Mouse (Mus musculus) mature B cell (primary cell): ENCODE measurements around the gene G6pdx.

Source experiments
- in situ Hi-C: fragments of 300-500 bp; cut with MboI; formaldehyde crosslinking; loops from 2 replicates; pipeline ENCODE4 v1.14.3; 2019

Gene G6pdx

GRCm38 (mm10) chrX:74428826-74429276 lies at the start of gene G6pdx:
TSS of gene G6pdx (minus strand) at chrX:74429194.
- in situ Hi-C loops, result loop anchor here (25.0 kb wide), 1 partner anchor 658 kb away; the partner anchor contains the start of genes Dkc1 and Gab3

DNA sequence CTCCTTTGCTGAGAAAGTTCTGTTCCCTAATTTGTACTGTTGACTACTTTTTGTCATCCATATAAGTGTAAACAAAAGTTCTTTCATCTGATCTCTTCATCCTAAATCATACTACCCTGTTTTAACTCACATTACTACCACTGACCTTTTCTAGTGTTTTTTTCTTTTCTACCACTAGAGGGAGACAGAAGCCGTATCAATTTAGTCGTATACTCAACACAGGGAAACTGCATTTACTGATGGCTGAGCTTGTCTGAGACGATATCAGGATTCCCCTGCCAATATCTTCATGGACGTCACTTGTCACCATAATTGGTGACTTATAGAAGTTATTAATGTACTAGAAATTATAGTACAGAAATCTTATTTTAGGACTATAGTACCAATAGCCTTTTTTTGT lies 23.8 kb upstream of the G6pdx start:
- in situ Hi-C loops, result no loop called here

DNA sequence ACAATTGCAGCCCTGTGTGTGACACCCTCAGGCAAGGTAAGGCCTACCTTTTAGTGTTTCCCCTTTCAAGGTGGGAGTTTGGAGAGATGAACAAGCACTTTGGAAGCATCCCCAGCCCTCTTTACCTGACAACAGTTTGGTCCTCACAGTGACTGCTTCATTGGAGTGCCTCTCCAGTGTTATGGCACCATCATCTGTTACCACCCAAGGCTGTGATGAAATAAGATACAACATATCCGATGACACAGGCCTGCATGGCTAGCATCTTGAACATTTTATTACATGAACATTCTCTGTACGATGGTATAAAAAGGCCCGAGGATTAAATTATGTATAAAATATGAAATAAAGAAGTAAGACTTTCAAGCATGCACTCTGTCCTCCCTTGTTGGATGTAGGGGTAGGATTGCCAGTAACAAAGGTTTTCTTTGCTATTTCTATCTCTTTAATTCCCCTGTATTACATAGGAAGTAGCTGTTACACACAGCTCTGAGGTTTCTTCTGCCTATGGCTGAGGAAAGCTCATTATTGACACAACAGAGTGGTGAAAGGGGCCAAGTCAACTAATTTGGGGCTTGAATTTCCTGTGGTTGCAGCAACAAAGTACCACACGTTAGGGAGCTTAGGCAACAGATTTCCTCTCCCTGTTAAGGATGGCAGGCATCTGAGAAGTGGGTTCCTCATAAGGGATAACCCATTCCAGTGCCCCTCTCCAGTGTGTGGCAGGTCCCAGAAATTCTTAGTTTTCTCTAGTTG lies 22.3 kb upstream of the G6pdx start:
- in situ Hi-C loops, result no loop called here

DNA sequence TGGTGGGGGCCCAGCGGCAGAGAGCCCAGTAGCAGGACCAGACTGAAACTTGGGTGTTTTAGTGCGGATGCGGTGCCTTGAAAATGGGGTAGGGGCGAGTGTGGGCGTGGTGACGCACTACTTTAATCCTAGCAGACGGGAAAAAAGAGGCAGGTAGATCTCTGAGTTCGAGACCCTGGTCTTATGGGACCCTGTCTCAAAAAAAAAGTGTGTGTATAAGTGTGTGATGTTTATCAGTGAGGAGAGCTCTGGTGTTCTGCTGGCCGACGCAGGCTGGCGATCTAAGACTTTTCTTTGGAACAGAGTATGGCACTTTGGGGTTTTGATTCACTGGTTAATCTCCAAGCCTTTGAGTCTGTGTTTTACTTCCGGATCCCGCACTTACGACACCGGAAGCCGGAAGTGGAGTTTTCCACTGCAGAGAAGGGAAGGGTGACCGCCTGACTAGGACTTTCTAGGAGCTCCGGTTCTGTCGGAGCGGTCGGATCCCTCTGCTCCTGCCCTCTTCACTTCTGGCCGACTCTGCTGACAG lies 362 bp upstream of the G6pdx start:
- in situ Hi-C loops, result loop anchor here (25.0 kb wide), 1 partner anchor 658 kb away; the partner anchor contains the start of genes Dkc1 and Gab3

- in situ Hi-C loops, result loop anchor here (25.0 kb wide), 1 partner anchor 659 kb away; the partner anchor contains the start of genes Dkc1 and Gab3
These were observed 708 bp downstream of the G6pdx start for GRCm38 (mm10) chrX:74428146-74428825.

- in situ Hi-C loops, result loop anchor here (25.0 kb wide), 1 partner anchor 660 kb away; the partner anchor contains the start of genes Dkc1 and Gab3
These were observed 1.9 kb downstream of the G6pdx start for GRCm38 (mm10) chrX:74427116-74427515.

DNA sequence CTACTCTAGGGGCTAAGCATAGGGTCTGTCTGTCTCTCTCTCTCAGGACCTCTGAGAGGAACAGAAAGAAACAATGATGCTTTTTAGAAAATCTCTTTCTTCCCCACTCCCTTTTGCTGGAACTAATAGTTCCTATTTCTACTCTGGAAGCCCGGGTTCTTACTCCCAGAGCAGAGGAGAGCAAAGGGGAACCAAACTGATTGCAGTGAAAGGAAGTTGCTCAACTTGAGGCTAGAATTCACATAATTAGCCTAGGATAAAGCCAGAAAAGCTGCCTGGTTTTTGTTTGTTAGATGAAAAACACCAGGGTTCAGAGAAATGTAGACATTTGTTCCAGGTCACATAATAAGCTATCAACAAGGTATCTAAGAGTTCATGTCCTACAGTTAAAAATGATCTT lies 2.7 kb downstream of the G6pdx start:
- in situ Hi-C loops, result loop anchor here (25.0 kb wide), 1 partner anchor 661 kb away; the partner anchor contains the start of genes Dkc1 and Gab3

DNA sequence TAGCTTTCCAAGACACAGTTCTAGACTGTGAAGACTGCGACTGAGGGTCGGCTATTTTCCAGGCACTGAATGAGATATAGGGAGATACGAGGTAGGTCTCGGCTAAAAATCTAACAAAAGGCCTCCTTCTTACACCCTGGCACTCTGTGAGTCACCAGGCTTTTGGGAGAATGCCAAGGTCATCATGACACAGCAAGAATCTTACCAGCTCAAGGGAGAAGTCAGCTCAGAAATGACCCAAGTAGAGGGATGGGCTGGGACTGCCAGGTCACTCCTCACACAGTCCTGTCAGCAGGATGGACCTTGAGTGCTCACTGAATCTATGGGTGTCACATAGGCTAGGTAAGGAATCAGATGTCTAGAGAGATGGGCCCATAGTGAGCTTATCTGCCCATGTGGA lies 3.8 kb downstream of the G6pdx start:
- in situ Hi-C loops, result loop anchor here (25.0 kb wide), 1 partner anchor 662 kb away; the partner anchor contains the start of genes Dkc1 and Gab3

DNA sequence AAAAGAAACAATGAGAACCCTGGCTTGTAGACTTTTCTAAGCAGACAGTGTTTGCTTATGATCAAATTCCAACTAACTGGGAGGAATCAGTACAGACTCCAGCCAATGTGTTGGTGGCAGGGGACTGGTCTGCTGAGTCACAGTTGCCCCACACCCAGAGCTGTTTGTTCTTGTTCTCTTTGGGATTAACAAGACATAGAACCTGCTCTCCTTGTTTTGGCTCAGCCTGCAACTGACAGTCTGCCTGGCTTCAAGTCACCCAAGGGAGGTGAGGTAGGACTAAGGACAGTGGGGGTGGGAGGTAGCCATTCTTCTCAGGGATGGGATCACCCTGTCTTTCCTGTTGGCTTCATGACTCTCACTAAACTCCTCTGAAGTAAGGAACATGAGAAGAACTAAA lies 4.6 kb downstream of the G6pdx start:
- in situ Hi-C loops, result loop anchor here (25.0 kb wide), 1 partner anchor 637 kb away; the partner anchor contains the start of genes Idh3g and Ssr4

- in situ Hi-C loops, result loop anchor here (5.0 to 25.0 kb wide), 2 partner anchors 291 to 626 kb away; partner anchors contain the start of genes Idh3g and Ssr4
These were observed 15.6 kb downstream of the G6pdx start for GRCm38 (mm10) chrX:74413377-74413776.

DNA sequence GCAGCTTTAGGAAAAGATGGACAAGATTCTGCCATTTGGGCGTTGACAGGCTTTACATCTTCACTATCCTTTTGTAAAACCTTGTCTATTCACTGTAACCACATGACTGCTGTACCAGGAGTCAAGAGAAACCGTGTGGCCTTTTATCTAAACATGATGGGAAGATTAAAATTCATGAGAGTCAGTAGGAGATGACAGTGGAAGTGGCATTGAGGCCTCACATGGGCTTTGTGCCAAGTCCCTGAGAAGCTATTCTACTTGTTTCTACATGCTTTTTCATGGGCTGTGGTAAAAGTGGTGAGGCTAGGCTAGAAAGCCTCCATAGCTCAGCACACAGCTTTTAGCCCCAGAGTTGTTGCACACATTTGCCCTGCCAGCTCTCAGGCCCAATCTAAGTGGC lies 20.7 kb downstream of the G6pdx start:
- in situ Hi-C loops, result loop anchor here (25.0 kb wide), 1 partner anchor 621 kb away; the partner anchor contains the start of genes Idh3g and Ssr4

DNA sequence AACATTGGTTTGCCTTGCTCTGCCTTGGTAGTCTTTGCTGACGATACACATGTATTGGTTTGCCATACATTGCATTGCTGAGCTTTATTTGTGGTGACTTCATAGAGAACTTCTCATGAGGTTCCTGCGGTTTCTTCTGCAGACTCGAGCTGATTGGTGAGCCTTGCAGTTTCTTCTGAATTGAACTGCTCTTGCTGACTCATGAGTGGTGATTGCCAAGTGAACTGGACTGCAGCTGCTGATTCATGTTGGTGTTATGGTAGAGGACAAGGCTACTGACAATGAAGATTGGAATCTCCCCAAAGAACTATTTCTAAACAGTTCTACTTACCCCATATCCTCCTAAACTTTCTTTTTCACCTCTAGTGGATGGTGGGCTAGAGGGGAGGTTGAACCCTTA lies 28.9 kb downstream of the G6pdx start:
- in situ Hi-C loops, result loop anchor here (25.0 kb wide), 1 partner anchor 613 kb away; the partner anchor contains the start of genes Idh3g and Ssr4

- in situ Hi-C loops, result loop anchor here (10.0 kb wide), 1 partner anchor 148 kb away; the partner anchor contains the start of gene Flna
These were observed 36.2 kb downstream of the G6pdx start, which contains the start of the genes Fam3a and Ikbkg for GRCm38 (mm10) chrX:74392535-74393443. TSS of gene Fam3a (minus strand) at chrX:74393272. TSS of gene Ikbkg (plus strand) at chrX:74393290.

- in situ Hi-C loops, result no loop called here
These were observed 40.8 kb downstream of the G6pdx start for GRCm38 (mm10) chrX:74388153-74388552.

DNA sequence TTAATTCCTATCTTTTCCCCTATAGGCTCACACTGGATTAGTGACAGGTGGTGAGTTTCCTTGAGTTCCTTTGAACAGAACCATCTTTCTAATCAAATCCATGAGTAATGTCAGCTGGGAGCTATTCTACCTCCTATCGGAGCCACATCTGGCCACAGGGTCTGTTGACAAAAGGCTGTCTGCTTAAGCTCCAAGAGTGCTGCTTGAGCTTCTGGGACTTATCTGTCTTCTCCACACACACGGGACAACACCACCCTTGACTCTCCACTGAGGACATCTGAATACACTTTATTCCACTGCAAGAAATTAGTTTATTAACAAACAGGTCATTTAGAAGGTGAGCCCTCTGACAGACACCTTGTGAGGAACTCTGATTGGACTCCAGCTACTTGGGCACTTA lies 44.5 kb downstream of the G6pdx start:
- in situ Hi-C loops, result no loop called here

DNA sequence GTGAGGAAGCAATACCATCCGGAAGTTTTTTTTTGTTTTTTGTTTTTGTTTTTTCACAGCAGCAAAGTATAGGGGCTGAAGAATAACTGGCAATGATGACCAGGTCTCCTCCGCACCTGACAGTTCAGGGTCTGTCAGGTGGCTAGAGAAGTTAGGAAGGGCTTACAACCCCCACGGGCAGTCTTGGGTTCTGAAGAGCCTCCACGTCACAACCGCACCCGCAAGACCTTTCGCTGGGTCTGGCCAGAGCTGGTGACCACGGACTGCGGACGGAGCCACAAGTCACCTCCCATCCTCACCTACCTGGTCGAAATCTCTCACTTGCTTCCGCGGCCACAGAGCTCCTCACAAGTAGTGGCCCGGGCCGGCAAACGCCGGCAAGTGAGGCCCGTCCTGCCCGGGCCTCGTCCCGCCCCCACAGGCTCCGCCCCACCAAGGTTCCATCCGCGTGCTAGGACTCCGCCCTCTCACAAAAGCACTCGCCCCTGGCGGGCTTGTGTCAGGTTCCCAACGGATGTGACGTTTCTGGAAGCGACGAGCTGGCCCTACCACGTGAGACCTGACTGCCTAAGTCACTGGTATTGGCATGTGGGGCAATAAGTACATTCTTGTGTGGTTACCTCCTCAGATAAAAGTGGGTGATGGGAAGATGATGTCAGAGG lies 56.0 kb downstream of the G6pdx start, which contains the start of the genes Ubl4a and Slc10a3:
TSS of gene Ubl4a (minus strand) at position 331 of the 662 bp plus-strand sequence.
TSS of gene Slc10a3 (minus strand) at position 462 of the 662 bp plus-strand sequence.
- in situ Hi-C loops, result no loop called here

GRCm38 (mm10) chrX:74368209-74368909 lies 60.6 kb downstream of the G6pdx start:
- in situ Hi-C loops, result no loop called here

DNA sequence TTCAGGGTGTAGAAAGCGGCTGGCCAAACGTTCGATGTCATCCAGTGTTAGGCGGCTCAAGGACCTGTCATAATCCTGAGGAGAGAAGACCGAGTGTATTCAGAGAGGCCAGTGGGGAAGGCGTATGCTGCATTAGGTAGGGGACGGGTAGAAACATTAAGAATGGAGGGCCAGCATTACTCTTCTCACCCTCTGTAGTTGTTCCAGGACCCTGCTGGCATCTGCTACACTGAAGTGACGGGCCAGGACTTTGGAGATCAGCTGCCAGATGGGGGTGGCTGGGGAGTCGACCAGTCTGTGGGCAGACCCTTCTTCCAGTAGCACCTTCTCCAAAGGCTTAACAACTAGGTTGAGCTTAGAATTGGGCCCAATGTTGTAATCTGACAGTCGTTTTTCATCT lies 61.5 kb downstream of the G6pdx start:
- in situ Hi-C loops, result no loop called here
